Mouse (Mus musculus) mouse embryonic stem cell (cell line): Measurements from ENCODE around the gene Gpr21.

Experiments
- in situ Hi-C, 2 experiments: fragments of 300-500 bp; cut with MboI; formaldehyde crosslinking; loops; 1 replicate in 1 of 2; 3 replicates in 1 of 2; pipeline ENCODE4 v1.14.3; 2019 to 2020; ENCODE audit warnings: low sequenced_read_pairs in 2 of 2, low pct_unique_long_range_greater_than_20kb in 1 of 2, mixed read lengths in 1 of 2; ENCODE audit not compliant: unreplicated experiment in 1 of 2

Gene Gpr21

DNA sequence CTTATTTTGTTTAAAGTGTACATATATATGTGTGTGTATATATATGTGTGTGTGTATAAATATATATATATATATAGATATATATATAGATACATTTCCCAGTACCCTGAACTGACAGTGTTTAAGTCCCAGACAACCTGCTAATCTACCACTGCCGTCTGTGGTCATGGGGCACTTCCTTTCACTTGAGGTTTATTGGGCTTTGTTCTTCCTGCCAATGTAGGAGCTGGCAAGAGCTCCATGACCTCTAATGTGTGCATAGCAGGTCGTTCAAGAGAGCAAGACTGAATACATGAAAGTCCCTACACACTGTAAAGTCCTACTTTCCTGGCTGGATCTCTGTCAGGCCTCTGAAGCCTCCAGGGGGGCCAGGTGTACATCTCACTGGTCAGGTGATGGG lies 49.4 kb downstream of the Gpr21 start:
- in situ Hi-C loops = no loop called here

DNA sequence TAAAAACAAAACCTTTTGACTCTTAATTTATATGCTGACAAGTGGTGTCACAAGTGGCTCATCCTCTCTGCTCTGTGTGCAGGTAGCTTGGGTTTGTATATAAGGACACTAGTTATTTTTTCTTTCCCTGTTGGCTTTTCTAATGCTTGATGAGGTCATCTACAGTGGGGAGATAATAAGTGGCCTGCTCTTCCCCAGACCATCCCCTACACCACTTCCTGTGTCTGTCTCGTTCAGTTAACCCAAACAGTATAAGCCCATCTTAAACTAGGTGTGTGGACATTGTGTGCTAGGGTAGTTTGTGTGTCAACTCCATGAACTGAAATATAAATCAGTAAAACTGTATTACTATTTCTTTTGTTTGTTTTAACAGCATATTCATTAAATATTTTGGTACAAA lies 49.9 kb downstream of the Gpr21 start:
- in situ Hi-C loops = no loop called here

DNA sequence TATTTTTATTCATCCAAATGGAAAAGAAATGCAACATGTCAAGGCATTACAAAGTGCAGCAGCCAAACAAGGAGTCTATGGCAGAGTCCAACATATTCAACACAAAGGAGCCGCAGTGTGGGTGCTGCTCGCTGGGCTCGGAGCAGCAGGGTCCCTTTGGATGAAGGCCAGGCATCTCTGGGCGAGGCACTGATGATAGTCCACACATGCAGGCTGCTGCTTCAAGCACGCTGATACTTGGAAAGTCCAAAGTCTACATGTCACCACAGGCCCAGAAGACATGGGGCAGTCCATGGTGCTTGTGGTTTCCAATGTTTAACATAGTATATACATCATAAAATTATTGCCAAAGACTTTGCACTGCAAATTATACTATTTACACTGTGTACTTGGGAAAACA lies 53.8 kb downstream of the Gpr21 start:
- in situ Hi-C loops = no loop called here
